Mouse (Mus musculus) right cerebral cortex, postnatal 14 days (tissue): ENCODE measurements around the gene Degs2.

Source experiments
- DNase-seq: peaks from one replicate; pipeline ENCODE4 v3.0.0; 2022

Degs2 gene

DNA sequence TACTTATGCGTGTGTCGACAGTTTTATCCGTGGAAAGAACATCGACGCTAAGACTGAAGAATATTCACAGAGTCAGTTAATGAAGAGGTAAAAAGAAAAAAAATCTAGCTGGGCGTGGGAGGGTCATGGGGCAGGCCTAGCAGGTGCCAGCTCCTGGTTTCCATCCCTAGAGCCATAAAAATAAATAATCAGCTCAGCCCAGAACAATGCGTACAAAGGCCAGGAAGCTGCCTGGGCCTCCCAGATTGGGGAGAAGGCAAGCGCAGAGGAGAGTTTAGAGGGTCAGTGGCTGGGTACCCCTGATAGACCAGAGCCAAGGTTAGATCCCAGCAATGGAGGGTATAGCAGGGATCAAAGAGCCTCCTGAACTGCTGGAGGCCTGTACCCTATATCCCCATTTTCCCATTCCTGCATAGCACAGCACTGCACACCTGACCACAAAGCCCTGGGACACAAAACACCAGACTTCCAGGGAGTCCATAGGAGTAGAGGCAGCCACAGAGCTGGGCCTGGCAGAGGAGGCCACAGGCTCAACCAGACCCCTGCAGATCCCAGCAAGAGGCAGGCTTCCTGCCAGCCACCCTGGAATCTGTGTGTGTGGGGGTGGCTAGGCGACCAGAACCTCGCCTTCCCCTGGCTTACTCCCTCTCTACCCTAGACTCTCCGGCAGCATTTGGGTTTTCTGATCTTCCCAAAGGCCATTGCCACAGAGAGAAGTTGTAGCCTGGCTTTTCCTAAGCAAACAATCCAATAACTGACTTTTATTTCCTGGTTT, 3.2 kb downstream of the Degs2 start:
- no peak for DNase-seq

DNA sequence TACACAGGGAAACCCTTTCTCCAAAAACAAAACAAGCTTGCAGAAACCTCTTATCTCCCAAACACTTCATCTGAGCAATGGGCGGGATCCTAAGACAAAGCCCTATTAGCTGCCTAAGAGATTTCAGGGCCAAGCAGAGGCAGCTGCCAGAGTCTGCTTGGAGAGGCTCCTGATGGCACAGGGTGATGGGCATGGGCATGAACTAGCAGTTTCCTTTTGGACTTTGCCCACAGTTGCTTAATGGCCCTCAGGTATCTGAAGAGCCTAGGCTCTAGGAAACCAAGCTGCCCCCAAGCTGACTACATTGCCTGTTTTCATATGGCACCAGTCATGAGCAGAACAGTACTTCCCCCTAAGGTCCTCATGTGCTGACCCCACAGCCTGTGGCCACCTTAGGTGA, 7.9 kb downstream of the Degs2 start:
- no peak for DNase-seq

DNA sequence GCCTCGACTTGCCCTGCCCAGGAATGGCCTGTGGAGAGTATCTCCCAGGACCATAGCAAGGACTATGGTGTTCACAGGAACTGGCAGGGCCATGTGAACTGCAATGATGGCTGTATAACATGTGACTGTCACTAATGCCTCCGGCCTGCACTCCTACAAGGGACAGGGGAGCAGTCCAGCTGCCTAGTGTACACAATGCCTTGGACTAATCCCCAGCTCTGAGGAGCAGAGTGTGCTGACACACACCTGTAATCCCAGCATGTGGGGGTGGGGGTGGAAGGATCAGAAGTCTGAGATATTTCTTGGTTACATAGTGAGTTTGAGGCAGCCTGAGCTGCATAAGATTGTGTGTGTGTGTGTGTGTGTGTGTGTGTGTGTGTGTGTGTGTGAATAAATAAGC, 8.5 kb downstream of the Degs2 start:
- DNase-seq, result no peak

DNA sequence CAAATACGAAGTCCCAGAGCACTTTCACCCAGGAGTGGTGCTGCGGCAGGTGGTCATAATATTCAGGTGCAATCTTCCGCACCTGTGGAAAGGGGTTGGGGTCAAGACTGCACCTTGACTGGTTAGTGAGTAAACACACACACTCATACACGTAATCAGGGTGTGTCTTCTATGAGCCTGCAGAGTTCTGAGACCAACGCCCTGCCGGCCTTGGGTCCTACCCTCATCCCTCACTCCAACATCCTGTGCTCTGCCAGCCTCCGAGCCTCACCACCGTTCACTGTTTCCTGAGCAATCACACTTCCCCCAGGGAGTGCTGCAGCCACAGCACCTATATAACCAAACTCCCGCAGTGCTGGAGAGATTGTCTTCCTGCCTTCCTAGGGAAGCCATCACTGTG, 11.6 kb downstream of the Degs2 start:
- DNase-seq, result no peak

GRCm38 (mm10) chr12:108689167-108689566, 12.9 kb downstream of the Degs2 start:
- DNase-seq, result no peak

- no peak for DNase-seq
Observed at GRCm38 (mm10) chr12:108686926-108687325, 15.2 kb downstream of the Degs2 start.

- DNase-seq, result no peak
Observed at GRCm38 (mm10) chr12:108686463-108686862, 15.7 kb downstream of the Degs2 start.

DNA sequence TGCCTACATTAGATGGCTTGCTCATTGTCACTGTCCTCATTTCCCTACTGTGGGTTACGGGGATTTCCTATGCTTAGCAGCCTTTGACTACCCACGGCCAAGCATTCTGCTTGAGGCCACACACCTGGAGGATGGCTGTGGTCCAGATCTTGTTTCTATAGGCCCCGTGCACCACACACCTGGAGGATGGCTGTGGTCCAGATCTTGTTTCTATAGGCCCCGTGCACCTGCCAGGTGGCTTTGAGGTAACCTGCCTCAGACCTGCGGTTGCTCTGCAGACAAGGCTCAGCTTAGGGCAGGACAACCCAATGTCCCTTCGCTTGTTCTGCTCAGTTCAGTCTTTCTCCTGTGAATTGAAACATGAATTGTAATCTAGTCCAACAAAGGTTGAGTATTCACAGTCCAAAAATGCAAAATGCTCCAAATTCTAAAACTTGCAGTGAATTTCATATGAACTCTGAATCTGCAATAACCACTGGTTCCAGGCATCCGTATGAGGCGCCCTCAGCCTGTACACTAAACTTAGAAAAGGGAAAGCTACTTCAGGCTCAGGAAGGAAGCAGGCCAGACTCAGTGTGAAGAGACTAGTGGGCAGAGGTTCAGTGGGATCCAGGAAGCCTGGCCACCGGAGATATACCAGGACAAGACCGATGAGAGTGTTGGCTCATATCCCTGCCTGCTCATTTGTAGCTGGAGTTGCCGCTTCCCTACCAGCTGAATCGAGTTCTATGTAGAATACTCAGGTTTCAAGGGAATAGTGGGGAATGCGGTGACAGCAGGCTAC, 19.7 kb downstream of the Degs2 start:
- DNase-seq, result no peak

DNA sequence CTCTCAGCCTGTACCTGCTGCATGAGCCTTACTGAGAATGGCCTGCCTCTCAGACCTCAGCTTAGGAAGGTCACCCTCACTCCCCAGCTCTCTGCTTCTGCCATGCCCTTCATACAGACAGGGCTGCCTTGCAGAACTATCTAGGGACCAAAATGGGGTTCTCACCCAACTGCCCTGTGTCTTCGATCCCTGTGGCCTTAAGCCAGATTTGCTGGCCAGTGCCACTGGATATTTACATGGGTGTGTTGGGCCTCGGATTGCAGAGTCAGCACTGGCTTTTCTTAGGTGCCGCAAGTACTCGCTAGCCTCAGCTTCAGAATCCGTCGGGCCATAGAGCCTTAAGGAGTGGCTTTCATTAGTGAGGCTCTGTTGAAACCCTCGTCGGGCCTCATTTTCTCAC, 21.3 kb downstream of the Degs2 start:
- no peak for DNase-seq

GRCm38 (mm10) chr12:108678366-108678765, 23.7 kb downstream of the Degs2 start:
- DNase-seq, result no peak

DNA sequence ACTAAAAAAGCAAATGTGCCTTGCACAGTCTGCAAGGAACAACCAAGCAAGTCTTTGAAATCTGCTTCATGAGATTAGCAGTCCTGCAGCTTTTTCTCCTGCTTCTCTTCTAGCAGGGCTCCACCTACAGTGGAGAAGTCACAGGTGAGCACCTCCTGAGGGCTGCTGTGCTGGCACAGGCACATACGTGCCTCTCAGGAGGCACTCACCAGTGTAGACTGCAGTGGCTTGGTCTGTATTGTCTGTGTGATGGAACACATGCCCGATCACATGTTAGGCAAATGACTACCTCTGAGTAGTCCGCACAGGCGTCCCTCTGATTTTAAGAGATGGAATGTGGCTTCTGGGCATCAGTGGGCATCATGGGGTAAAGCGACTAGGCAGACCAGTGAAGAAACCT, 25.0 kb downstream of the Degs2 start:
- DNase-seq, result no peak

GRCm38 (mm10) chr12:108675614-108676401, 26.3 kb downstream of the Degs2 start:
- DNase-seq, result no peak

DNA sequence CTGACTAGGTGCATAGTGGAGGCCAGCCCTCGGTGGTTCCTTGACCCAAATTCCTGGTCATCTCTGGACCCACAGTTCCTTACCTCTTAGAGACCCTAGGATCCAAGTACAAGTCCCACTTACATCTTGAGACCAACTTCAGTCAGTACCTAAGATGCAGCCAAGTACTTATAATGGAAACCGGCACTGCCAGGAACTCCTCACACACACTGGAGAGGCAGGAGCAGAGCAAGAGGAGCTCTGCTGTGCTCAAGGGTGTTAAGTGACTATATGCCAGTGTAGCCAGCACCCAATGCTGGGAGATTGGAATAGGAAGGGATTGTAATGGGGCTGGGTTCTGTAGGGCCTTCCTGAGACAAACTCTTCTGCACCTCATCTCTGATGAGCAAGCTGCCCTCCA, 27.2 kb downstream of the Degs2 start:
- DNase-seq, result no peak

GRCm38 (mm10) chr12:108674502-108674901, 27.6 kb downstream of the Degs2 start:
- peak; percentile 51 for DNase-seq

DNA sequence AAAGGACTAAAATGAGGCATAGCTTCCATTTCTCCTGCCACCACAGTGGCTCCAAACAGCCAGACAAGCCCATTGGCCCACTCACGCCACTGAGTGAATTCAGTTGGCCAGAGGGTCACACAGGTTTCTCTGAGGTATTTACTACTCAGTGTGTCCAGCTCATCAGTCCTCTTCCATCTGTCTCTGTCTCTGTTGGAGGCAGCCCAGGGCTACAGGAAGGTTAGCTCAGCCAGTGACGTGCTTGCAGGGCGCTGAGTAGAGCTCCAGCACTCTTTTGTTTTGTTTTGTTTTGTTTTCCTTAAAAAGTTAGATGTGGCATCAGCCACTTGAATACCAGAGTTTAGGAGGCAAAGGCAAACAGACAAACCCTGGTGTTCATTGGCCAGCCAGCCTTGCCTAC, 28.6 kb downstream of the Degs2 start:
- DNase-seq, result no peak

DNA sequence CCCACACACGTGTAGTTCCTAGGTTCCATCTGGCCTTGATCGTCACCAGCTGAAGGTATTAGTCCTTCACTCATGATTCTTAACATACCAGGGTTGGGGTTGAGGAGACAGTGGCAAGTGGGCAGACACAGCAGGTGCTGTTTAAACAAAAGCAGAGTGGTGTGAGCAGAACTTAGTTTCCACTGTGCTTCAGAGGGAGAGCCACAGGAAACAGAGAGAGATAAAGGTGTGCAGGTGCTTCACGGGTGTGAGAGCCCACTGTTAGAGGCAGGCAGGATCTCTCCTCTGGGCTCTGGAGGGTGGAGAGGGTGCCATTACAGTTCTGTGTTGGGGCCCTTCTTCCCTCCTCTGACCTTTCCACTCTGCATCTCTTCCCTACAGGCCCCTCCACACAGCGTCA, 29.2 kb downstream of the Degs2 start:
- no peak for DNase-seq

GRCm38 (mm10) chr12:108671541-108671940, 30.6 kb downstream of the Degs2 start:
- no peak for DNase-seq

DNA sequence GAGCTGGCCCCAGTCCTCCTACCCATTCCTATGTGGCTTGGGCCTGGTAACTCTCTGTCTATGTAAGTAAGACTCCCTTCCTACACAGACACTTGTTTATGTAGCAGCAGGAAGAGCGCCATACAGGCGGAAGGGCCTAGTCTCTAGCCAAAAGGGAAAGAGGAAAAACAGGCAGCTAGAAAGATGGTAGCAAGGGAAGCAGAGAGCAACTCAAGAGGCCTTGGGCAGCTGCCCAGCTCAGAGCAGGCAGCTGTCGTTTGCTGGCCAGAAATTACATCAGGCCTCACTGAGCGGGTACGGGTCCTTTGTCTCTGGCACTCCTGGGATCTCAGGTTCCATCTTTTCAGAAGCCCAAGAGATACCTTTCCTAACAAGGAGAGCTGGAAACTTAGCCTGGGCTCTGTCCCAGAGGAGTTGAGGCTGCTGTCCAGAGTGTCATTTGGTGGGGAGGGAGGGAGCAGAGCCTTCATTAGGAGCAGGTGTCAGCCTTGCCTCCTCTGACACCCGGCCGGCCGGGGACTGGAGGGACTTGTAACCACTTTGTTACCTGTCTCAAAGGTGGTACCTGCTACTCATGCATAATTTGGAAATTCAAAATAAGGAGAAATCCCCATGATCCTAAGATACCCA, 33.4 kb downstream of the Degs2 start:
- no peak for DNase-seq

DNA sequence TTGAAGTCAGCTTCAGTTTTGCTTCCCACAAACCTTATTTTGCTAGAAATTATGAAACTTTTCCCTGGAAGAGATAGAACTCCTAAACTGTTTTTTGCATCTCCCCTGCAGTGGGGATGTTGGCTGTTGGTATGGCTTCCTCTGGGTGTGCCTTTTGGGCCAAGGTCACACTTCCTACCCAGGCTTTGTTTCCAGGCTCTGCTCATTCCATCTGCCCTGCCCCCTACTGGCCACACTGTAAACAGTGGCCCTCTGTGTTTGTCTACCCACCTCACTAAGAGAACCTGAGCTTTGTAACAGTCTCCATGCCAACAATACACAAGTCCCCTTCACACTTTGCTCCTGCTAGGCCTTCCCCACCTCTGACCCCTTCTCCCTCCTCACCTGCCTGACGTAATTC, 44.8 kb downstream of the Degs2 start:
- DNase-seq, result no peak

GRCm38 (mm10) chr12:108653358-108654335, 48.5 kb downstream of the Degs2 start:
- no peak for DNase-seq

DNA sequence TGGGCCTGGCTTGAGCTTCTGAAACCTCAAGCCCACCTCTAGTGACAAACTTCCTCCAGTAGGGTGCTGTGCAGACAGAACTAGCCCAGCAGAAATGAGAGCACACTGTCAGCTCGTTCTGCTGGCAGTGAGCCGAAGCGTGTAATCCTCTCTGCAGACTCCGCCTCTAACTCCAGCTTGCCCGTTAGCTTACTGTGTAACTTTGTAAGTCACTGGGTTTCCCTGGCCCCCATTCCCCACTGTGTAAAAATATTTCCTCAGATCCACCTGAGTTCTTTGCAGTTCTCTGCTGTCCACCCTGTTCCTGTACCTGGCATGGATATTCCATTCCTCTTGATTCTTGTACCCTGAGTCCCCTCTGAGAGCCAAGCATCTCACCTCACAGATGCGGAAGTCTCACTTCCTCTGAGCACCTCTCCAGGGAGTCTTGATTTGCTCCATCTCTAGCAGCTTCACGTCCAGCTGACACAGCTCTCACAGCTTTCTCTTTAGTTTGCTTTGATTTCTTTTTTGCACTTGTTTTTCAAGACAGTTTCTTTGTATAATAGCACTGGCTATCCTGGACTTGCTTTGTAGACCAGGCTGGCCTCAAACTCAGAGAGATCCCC, 51.0 kb downstream of the Degs2 start:
- peak; percentile 57 for DNase-seq
